Mouse (Mus musculus): ENCODE data around the gene Cux2. TPM values are rescaled to one million over a fixed set of nuclear protein-coding genes. Genes with fewer than 3 reads are reported as not detected.

Cux2 gene
- polyA plus RNA-seq, 1 experiment from 2014 or later, result 4.9 TPM

GRCm38 (mm10) chr5:121846322-121846721, 203.6 kb downstream of the Cux2 start:
- peaks cover 22% of the 10 kb centered on the region for H3K4me1 ChIP-seq (replicated peaks; ENCODE audit: control insufficient read depth, insufficient read depth, low read length)

GRCm38 (mm10) chr5:121845361-121845760, 204.5 kb downstream of the Cux2 start:
- ATAC-seq (replicated peaks; ENCODE audit: low FRiP score) (no peak), DNase-seq (ENCODE audit: low spot score) (no peak)
- Histone ChIP-seq H3K4me1 (replicated peaks; ENCODE audit: control insufficient read depth, insufficient read depth, low read length) (peaks cover 16% of the 10 kb centered on the region), H3K27me3 (replicated peaks; ENCODE audit: control insufficient read depth, insufficient read depth, low read length) (peaks cover 24% of the 10 kb centered on the region), H3K36me3 (ENCODE audit: control insufficient read depth, insufficient read depth, low read length) (no peaks in the 10 kb centered on the region), H3K4me3 (ENCODE audit: low read depth, low read length) (no peak overlapping the region), H3K9ac (ENCODE audit: low read depth, low read length) (no peak overlapping the region), H3K4me2 (no peak overlapping the region), H3K9me3 (ENCODE audit: control insufficient read depth, low read length) (no peaks in the 10 kb centered on the region), H3K27ac (ENCODE audit: low read depth, low read length) (no peak overlapping the region)
- 20% methylated on average over 4 of the region's 4 CpGs for whole genome bisulfite sequencing

More at GRCm38 (mm10) chr5:121846322-121846721, 203.6 kb downstream of the Cux2 start:
- Histone ChIP-seq H3K27me3 (replicated peaks; ENCODE audit: control insufficient read depth, insufficient read depth, low read length) (peaks cover 24% of the 10 kb centered on the region), H3K27ac (ENCODE audit: low read depth, low read length) (no peak overlapping the region), H3K4me3 (ENCODE audit: low read depth, low read length) (no peak overlapping the region), H3K4me2 (no peak overlapping the region), H3K9me3 (ENCODE audit: control insufficient read depth, low read length) (no peaks in the 10 kb centered on the region), H3K36me3 (ENCODE audit: control insufficient read depth, insufficient read depth, low read length) (peaks cover under 1% of the 10 kb centered on the region; the same call in 1 of the 2 replicates), H3K9ac (ENCODE audit: low read depth, low read length) (no peak overlapping the region)
- 69% methylated on average over 11 of the region's 11 CpGs for WGBS
- no peak for ATAC-seq (replicated peaks; ENCODE audit: low FRiP score)
- no peak for DNase-seq (ENCODE audit: low spot score)

- ATAC-seq (replicated peaks; ENCODE audit: low FRiP score) (no peak), DNase-seq (ENCODE audit: low spot score) (no peak)
- Histone ChIP-seq H3K4me2 (peak overlapping the region; percentile 94), H3K4me3 (ENCODE audit: low read depth, low read length) (peak overlapping the region; percentile 61), H3K27ac (ENCODE audit: low read depth, low read length) (no peak overlapping the region), H3K36me3 (ENCODE audit: control insufficient read depth, insufficient read depth, low read length) (no peaks in the 10 kb centered on the region), H3K27me3 (replicated peaks; ENCODE audit: control insufficient read depth, insufficient read depth, low read length) (peaks cover 24% of the 10 kb centered on the region), H3K4me1 (replicated peaks; ENCODE audit: control insufficient read depth, insufficient read depth, low read length) (peaks cover 20% of the 10 kb centered on the region), H3K9me3 (ENCODE audit: control insufficient read depth, low read length) (no peaks in the 10 kb centered on the region), H3K9ac (ENCODE audit: low read depth, low read length) (no peak overlapping the region; the same call in 1 of the 2 replicates)
- 16% methylated on average over 17 of the region's 17 CpGs for WGBS
These were observed 206.6 kb downstream of the Cux2 start for GRCm38 (mm10) chr5:121843138-121843905.

- ATAC-seq (replicated peaks; ENCODE audit: low FRiP score) (peak; percentile 63), DNase-seq (ENCODE audit: low spot score) (peak; percentile 82)
- Histone ChIP-seq H3K27ac (ENCODE audit: low read depth, low read length) (no peak overlapping the region), H3K9me3 (ENCODE audit: control insufficient read depth, low read length) (no peaks in the 10 kb centered on the region), H3K4me2 (peak overlapping the region; percentile 94), H3K36me3 (ENCODE audit: control insufficient read depth, insufficient read depth, low read length) (no peaks in the 10 kb centered on the region), H3K4me3 (ENCODE audit: low read depth, low read length) (peak overlapping the region; percentile 61), H3K4me1 (replicated peaks; ENCODE audit: control insufficient read depth, insufficient read depth, low read length) (peaks cover 26% of the 10 kb centered on the region), H3K27me3 (replicated peaks; ENCODE audit: control insufficient read depth, insufficient read depth, low read length) (peaks cover 24% of the 10 kb centered on the region), H3K9ac (ENCODE audit: low read depth, low read length) (peak overlapping the region; percentile 72)
- WGBS, result under 1% methylated on average over 33 of the region's 33 CpGs
These were observed 207.2 kb downstream of the Cux2 start for GRCm38 (mm10) chr5:121842665-121843118.

GRCm38 (mm10) chr5:121841973-121842372, 207.9 kb downstream of the Cux2 start:
- H3K4me3 ChIP-seq (ENCODE audit: low read depth, low read length), result peak overlapping the region; percentile 61; the same call in 1 of the 2 replicates
- no peak for ATAC-seq (replicated peaks; ENCODE audit: low FRiP score)
- H3K9me3 ChIP-seq (ENCODE audit: control insufficient read depth, low read length), result no peaks in the 10 kb centered on the region
- peaks cover 24% of the 10 kb centered on the region for H3K27me3 ChIP-seq (replicated peaks; ENCODE audit: control insufficient read depth, insufficient read depth, low read length)
- peaks cover 29% of the 10 kb centered on the region for H3K4me1 ChIP-seq (replicated peaks; ENCODE audit: control insufficient read depth, insufficient read depth, low read length)
- H3K36me3 ChIP-seq (ENCODE audit: control insufficient read depth, insufficient read depth, low read length), result no peaks in the 10 kb centered on the region
- no peak overlapping the region for H3K9ac ChIP-seq (ENCODE audit: low read depth, low read length)
- DNase-seq (ENCODE audit: low spot score), result no peak
- WGBS, result 46% methylated on average over 10 of the region's 10 CpGs
- no peak overlapping the region for H3K27ac ChIP-seq (ENCODE audit: low read depth, low read length)
- peak overlapping the region; percentile 94 for H3K4me2 ChIP-seq

- no peak overlapping the region for H3K9ac ChIP-seq (ENCODE audit: low read depth, low read length)
- DNase-seq (ENCODE audit: low spot score), result no peak
- no peak overlapping the region for H3K27ac ChIP-seq (ENCODE audit: low read depth, low read length)
- H3K27me3 ChIP-seq (replicated peaks; ENCODE audit: control insufficient read depth, insufficient read depth, low read length), result peaks cover 24% of the 10 kb centered on the region
- H3K9me3 ChIP-seq (ENCODE audit: control insufficient read depth, low read length), result no peaks in the 10 kb centered on the region
- no peaks in the 10 kb centered on the region for H3K36me3 ChIP-seq (ENCODE audit: control insufficient read depth, insufficient read depth, low read length)
- no peak overlapping the region for H3K4me3 ChIP-seq (ENCODE audit: low read depth, low read length)
- ATAC-seq (replicated peaks; ENCODE audit: low FRiP score), result no peak
- 90% methylated on average over 9 of the region's 9 CpGs for WGBS
- H3K4me2 ChIP-seq, result no peak overlapping the region
- H3K4me1 ChIP-seq (replicated peaks; ENCODE audit: control insufficient read depth, insufficient read depth, low read length), result peaks cover 29% of the 10 kb centered on the region
These were observed 208.4 kb downstream of the Cux2 start for GRCm38 (mm10) chr5:121841516-121841915.

GRCm38 (mm10) chr5:121839128-121839473, 210.8 kb downstream of the Cux2 start:
- no peaks in the 10 kb centered on the region for H3K9me3 ChIP-seq (ENCODE audit: control insufficient read depth, low read length)
- WGBS, result 24% methylated on average over 7 of the region's 7 CpGs
- H3K27ac ChIP-seq (ENCODE audit: low read depth, low read length), result peak overlapping the region; percentile 73; the same call in 1 of the 2 replicates
- H3K4me1 ChIP-seq (replicated peaks; ENCODE audit: control insufficient read depth, insufficient read depth, low read length), result peaks cover 45% of the 10 kb centered on the region
- DNase-seq (ENCODE audit: low spot score), result no peak
- peaks cover 11% of the 10 kb centered on the region for H3K27me3 ChIP-seq (replicated peaks; ENCODE audit: control insufficient read depth, insufficient read depth, low read length)
- no peaks in the 10 kb centered on the region for H3K36me3 ChIP-seq (ENCODE audit: control insufficient read depth, insufficient read depth, low read length)
- H3K9ac ChIP-seq (ENCODE audit: low read depth, low read length), result peak overlapping the region; percentile 65; the same call in 1 of the 2 replicates
- no peak for ATAC-seq (replicated peaks; ENCODE audit: low FRiP score)
- H3K4me3 ChIP-seq (ENCODE audit: low read depth, low read length), result peak overlapping the region; percentile 81
- H3K4me2 ChIP-seq, result peak overlapping the region; percentile 96

GRCm38 (mm10) chr5:121838341-121839127, 211.4 kb downstream of the Cux2 start:
- no peak for ATAC-seq (replicated peaks; ENCODE audit: low FRiP score)
- peaks cover 5% of the 10 kb centered on the region; the same call in 1 of the 2 replicates for H3K27me3 ChIP-seq (replicated peaks; ENCODE audit: control insufficient read depth, insufficient read depth, low read length)
- 1% methylated on average over 45 of the region's 46 CpGs for WGBS
- H3K36me3 ChIP-seq (ENCODE audit: control insufficient read depth, insufficient read depth, low read length), result no peaks in the 10 kb centered on the region
- H3K4me1 ChIP-seq (replicated peaks; ENCODE audit: control insufficient read depth, insufficient read depth, low read length), result peaks cover 51% of the 10 kb centered on the region
- H3K4me3 ChIP-seq (ENCODE audit: low read depth, low read length), result peak overlapping the region; percentile 81
- H3K9me3 ChIP-seq (ENCODE audit: control insufficient read depth, low read length), result no peaks in the 10 kb centered on the region
- DNase-seq (ENCODE audit: low spot score), result peak; percentile 68
- H3K27ac ChIP-seq (ENCODE audit: low read depth, low read length), result peak overlapping the region; percentile 73
- peak overlapping the region; percentile 65 for H3K9ac ChIP-seq (ENCODE audit: low read depth, low read length)
- H3K4me2 ChIP-seq, result peak overlapping the region; percentile 96
